Mouse (Mus musculus) neural tube, embryonic 13.5 days (tissue): ENCODE measurements around the gene Commd1. TPM values are rescaled to one million over a fixed set of nuclear protein-coding genes. Genes with fewer than 3 reads are reported as not detected.

Experiments used
- ATAC-seq: fragments of 200-750 bp; cut with Nextera tagmentation; 2 replicates; pipeline ENCODE4 v1.8.0; 2017; ENCODE audit warnings: low read depth, mild to moderate bottlenecking, moderate TSS enrichment, moderate library complexity
- H3K27ac ChIP-seq: fragments of 300-500 bp; sonication (generic); replicated peaks from 2 replicates; pipeline ENCODE4 v1.5.1; 2015; ENCODE audit warnings: moderate library complexity, mild to moderate bottlenecking, inconsistent platforms
- H3K27me3 ChIP-seq: fragments of 300-500 bp; sonication (generic); 2 replicates; pipeline ENCODE4 v1.6.1; 2015; ENCODE audit warnings: mild to moderate bottlenecking, inconsistent platforms
- H3K36me3 ChIP-seq: fragments of 300-500 bp; sonication (generic); 2 replicates; pipeline ENCODE4 v1.6.1; 2015; ENCODE audit warnings: mild to moderate bottlenecking, inconsistent platforms
- H3K4me1 ChIP-seq: fragments of 300-500 bp; sonication (generic); replicated peaks from 2 replicates; pipeline ENCODE4 v1.6.1; 2015; ENCODE audit warnings: inconsistent platforms
- H3K4me2 ChIP-seq: fragments of 300-500 bp; sonication (generic); 2 replicates; pipeline ENCODE4 v1.6.1; 2015; ENCODE audit warnings: inconsistent platforms, mild to moderate bottlenecking, moderate library complexity
- H3K4me3 ChIP-seq: fragments of 300-500 bp; sonication (generic); 2 replicates; pipeline ENCODE4 v1.5.1; 2015; ENCODE audit warnings: mild to moderate bottlenecking, inconsistent platforms
- H3K9ac ChIP-seq: fragments of 300-500 bp; sonication (generic); 2 replicates; pipeline ENCODE4 v1.6.1; 2015; ENCODE audit warnings: moderate library complexity, mild to moderate bottlenecking, inconsistent platforms
- H3K9me3 ChIP-seq: fragments of 300-500 bp; sonication (generic); 2 replicates; pipeline ENCODE4 v1.6.1; 2016; ENCODE audit warnings: inconsistent platforms
- WGBS: fragments of 180-500 bp; shearing (Covaris S2); methylation state at CpG from one replicate; pipeline ENCODE4 v1.1.7; 2015; 5-methylcytosine and 5-hydroxymethylcytosine counted together
- polyA plus RNA-seq: library from polyadenylated mRNA; unstranded; fragments of >200 nt; fragmentation: Nextera tagmentation; extraction: Ambion mirVana; gene quantifications from 2 replicates; pipeline ENCODE4 v1.2.1, GENCODE M21; 2015

The Commd1 gene
- polyA plus RNA-seq, 1 experiment from 2014 or later, result 302 TPM

- Histone ChIP-seq H3K27ac (no peak overlapping the region), H3K4me2 (no peak overlapping the region), H3K4me3 (no peak overlapping the region), H3K9ac (no peak overlapping the region), H3K27me3 (no peaks in the 10 kb centered on the region), H3K36me3 (no peaks in the 10 kb centered on the region), H3K4me1 (peaks cover 32% of the 10 kb centered on the region), H3K9me3 (no peaks in the 10 kb centered on the region)
- 95% methylated on average over 3 of the region's 3 CpGs for WGBS
- no peak for ATAC-seq
These were observed 105.4 kb downstream of the Commd1 start for GRCm38 (mm10) chr11:22876680-22877330.

DNA sequence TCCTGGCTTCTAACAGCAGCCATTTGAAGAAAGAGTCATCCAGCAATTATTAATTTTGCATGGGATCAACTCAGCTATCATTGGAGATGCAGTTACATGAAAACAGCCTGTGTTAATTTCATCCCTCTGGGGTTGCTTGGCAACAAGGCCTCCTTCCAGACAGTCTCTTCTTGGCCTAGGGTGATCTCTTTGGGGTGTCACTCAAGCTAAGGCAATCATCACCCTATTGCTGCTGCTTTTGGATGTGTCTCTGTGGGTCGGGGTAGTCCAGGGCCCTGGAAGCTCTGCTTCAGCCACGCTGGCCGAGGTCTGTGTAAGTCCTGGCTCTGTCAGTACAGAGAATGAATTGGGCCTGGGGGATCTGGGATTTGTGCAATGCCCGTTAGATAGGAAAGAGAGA, 106.9 kb downstream of the Commd1 start:
- Histone ChIP-seq H3K27me3 (no peaks in the 10 kb centered on the region), H3K9me3 (no peaks in the 10 kb centered on the region), H3K9ac (no peak overlapping the region), H3K4me3 (no peak overlapping the region), H3K4me2 (no peak overlapping the region), H3K36me3 (no peaks in the 10 kb centered on the region), H3K27ac (peak overlapping the region; percentile 70), H3K4me1 (peaks cover 32% of the 10 kb centered on the region)
- peak; percentile 72 for ATAC-seq
- WGBS, result 50% methylated on average over 4 of the region's 4 CpGs

GRCm38 (mm10) chr11:22874747-22875146, 107.4 kb downstream of the Commd1 start:
- Histone ChIP-seq H3K36me3 (no peaks in the 10 kb centered on the region), H3K9me3 (no peaks in the 10 kb centered on the region), H3K4me3 (no peak overlapping the region), H3K27ac (peak overlapping the region; percentile 70), H3K4me1 (peaks cover 32% of the 10 kb centered on the region), H3K9ac (no peak overlapping the region), H3K27me3 (no peaks in the 10 kb centered on the region), H3K4me2 (no peak overlapping the region)
- no peak for ATAC-seq
- 54% methylated on average over 6 of the region's 6 CpGs for WGBS

DNA sequence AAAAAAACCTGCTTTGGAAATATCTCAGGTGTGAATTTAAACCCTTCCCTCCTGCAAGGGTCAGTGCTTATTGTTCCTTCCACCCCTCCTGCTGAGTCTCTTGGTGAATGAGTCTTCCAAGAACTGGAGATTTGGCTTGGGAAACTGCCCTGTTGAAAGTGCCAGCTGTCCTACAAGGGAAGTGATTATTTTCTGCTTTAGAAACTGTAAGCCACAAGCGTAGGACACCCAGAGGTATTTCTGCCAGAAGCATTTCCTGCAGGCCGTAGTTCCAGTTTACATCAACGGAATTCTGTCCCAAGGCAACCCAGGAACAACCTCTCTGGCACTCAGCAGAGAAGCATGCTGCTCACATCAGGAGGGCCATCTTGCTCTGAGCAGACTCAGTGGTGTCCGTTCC, 108.8 kb downstream of the Commd1 start:
- Histone ChIP-seq H3K4me3 (no peak overlapping the region), H3K36me3 (no peaks in the 10 kb centered on the region), H3K9ac (no peak overlapping the region), H3K27ac (peak overlapping the region; percentile 6; the same call in 1 of the 2 replicates), H3K4me2 (no peak overlapping the region), H3K4me1 (peaks cover 32% of the 10 kb centered on the region), H3K27me3 (no peaks in the 10 kb centered on the region), H3K9me3 (no peaks in the 10 kb centered on the region)
- ATAC-seq, result no peak
- WGBS, result 51% methylated on average over 4 of the region's 4 CpGs

- Histone ChIP-seq H3K4me1 (peaks cover 32% of the 10 kb centered on the region), H3K27ac (no peak overlapping the region), H3K4me2 (no peak overlapping the region), H3K27me3 (no peaks in the 10 kb centered on the region), H3K9me3 (no peaks in the 10 kb centered on the region), H3K36me3 (no peaks in the 10 kb centered on the region), H3K4me3 (no peak overlapping the region), H3K9ac (no peak overlapping the region)
- 50% methylated on average over 4 of the region's 4 CpGs for WGBS
- no peak for ATAC-seq
These were observed 109.9 kb downstream of the Commd1 start for GRCm38 (mm10) chr11:22872307-22872680.

DNA sequence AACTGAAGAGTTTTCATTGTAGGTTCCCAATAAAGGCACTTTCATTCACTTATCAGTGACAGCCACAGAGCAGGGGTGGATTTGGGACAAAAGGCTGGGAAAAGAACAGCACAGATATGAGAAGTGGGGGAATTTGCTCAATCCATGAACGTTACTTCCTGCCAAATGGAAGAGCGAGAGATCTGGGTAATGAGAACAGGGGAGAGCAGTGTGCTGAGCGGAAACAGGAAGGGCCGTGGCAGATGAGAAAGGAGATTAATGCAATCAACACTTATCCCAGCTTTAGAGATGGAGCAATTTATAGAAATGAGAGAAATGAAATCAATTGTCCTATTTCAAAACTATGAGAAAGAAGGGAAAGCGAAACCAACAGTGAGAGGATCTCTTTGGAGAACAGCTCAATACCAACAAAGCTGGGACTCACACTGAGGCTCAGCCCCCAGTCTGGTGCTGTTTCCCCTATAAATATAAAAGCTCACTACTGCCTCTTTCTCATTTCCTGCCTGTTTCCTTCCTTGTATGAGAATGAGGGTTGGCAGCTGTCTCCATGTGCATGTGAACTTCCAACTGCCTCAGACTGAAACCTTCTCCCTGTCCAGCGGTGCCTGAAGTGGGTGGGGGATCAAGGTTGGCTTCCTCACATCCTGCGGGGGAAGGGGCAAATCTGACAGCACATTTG, 110.4 kb downstream of the Commd1 start:
- Histone ChIP-seq H3K4me1 (peaks cover 32% of the 10 kb centered on the region), H3K9me3 (no peaks in the 10 kb centered on the region), H3K4me2 (no peak overlapping the region), H3K27ac (no peak overlapping the region), H3K27me3 (no peaks in the 10 kb centered on the region), H3K9ac (no peak overlapping the region), H3K4me3 (no peak overlapping the region), H3K36me3 (no peaks in the 10 kb centered on the region)
- 76% methylated on average over 7 of the region's 7 CpGs for WGBS
- ATAC-seq, result no peak

- H3K4me2 ChIP-seq, result no peak overlapping the region
- H3K4me1 ChIP-seq, result peaks cover 21% of the 10 kb centered on the region; the same call in 1 of the 2 replicates
- no peaks in the 10 kb centered on the region for H3K9me3 ChIP-seq
- no peak overlapping the region for H3K4me3 ChIP-seq
- H3K36me3 ChIP-seq, result no peaks in the 10 kb centered on the region
- H3K9ac ChIP-seq, result no peak overlapping the region
- no peak for ATAC-seq
- WGBS, result 91% methylated on average over 8 of the region's 8 CpGs
- H3K27me3 ChIP-seq, result peaks cover 11% of the 10 kb centered on the region; the same call in 1 of the 2 replicates
- H3K27ac ChIP-seq, result no peak overlapping the region
These were observed 113.6 kb downstream of the Commd1 start for GRCm38 (mm10) chr11:22868582-22868981.

- Histone ChIP-seq H3K9me3 (no peaks in the 10 kb centered on the region), H3K4me1 (peaks cover 18% of the 10 kb centered on the region; the same call in 1 of the 2 replicates), H3K27ac (no peak overlapping the region), H3K36me3 (no peaks in the 10 kb centered on the region), H3K9ac (no peak overlapping the region), H3K27me3 (peaks cover 17% of the 10 kb centered on the region), H3K4me2 (no peak overlapping the region), H3K4me3 (no peak overlapping the region)
- ATAC-seq, result no peak
- 93% methylated on average over 5 of the region's 5 CpGs for WGBS
These were observed 114.5 kb downstream of the Commd1 start for GRCm38 (mm10) chr11:22867691-22868090.

GRCm38 (mm10) chr11:22865635-22866246, 116.4 kb downstream of the Commd1 start:
- no peak overlapping the region for H3K27ac ChIP-seq
- no peaks in the 10 kb centered on the region for H3K36me3 ChIP-seq
- 88% methylated on average over 7 of the region's 7 CpGs for WGBS
- peaks cover 35% of the 10 kb centered on the region for H3K27me3 ChIP-seq
- ATAC-seq, result no peak
- H3K9me3 ChIP-seq, result no peaks in the 10 kb centered on the region
- H3K4me1 ChIP-seq, result peaks cover 11% of the 10 kb centered on the region; the same call in 1 of the 2 replicates
- H3K4me3 ChIP-seq, result no peak overlapping the region
- H3K4me2 ChIP-seq, result no peak overlapping the region
- H3K9ac ChIP-seq, result no peak overlapping the region

GRCm38 (mm10) chr11:22864305-22865060, 117.7 kb downstream of the Commd1 start:
- Histone ChIP-seq H3K4me2 (no peak overlapping the region), H3K27me3 (peaks cover 47% of the 10 kb centered on the region), H3K9ac (no peak overlapping the region)

GRCm38 (mm10) chr11:22863581-22863980, 118.6 kb downstream of the Commd1 start:
- H3K27me3 ChIP-seq, result peaks cover 56% of the 10 kb centered on the region

More at GRCm38 (mm10) chr11:22864305-22865060, 117.7 kb downstream of the Commd1 start:
- Histone ChIP-seq H3K9me3 (no peaks in the 10 kb centered on the region), H3K4me3 (no peak overlapping the region), H3K36me3 (no peaks in the 10 kb centered on the region), H3K4me1 (peaks cover 20% of the 10 kb centered on the region), H3K27ac (peak overlapping the region; percentile 47; the same call in 1 of the 2 replicates)
- 42% methylated on average over 8 of the region's 8 CpGs for WGBS
- 0 out of 2 replicates have a peak, but pooled peaks have one; percentile 22 for ATAC-seq

DNA sequence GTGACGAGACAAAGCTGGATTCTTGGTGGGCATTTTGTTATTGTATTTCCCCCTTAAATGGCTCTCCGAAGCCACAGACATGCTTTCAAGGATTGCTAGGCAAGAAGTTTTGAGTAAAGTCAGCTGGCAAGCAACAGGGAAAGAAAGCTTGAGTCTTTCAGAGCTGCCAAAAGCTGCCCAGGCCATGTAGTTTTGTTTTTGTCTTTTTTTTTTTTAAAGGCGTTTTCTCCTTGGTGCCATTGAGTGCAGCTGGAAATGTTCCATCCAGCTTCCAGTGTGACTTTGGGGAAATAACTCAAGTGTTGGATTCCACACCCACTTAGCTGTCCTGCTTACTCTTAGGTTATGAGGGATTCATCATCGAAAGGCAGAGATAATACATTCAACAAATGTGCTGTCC, 120.9 kb downstream of the Commd1 start:
- no peak for ATAC-seq
- H3K27me3 ChIP-seq, result peaks cover 78% of the 10 kb centered on the region
- H3K4me1 ChIP-seq, result peaks cover 36% of the 10 kb centered on the region
- H3K4me2 ChIP-seq, result no peak overlapping the region
- no peak overlapping the region for H3K27ac ChIP-seq
- H3K36me3 ChIP-seq, result no peaks in the 10 kb centered on the region
- H3K9ac ChIP-seq, result no peak overlapping the region
- no peak overlapping the region for H3K4me3 ChIP-seq
- H3K9me3 ChIP-seq, result no peaks in the 10 kb centered on the region
- 58% methylated on average over 4 of the region's 4 CpGs for WGBS

More at GRCm38 (mm10) chr11:22863581-22863980, 118.6 kb downstream of the Commd1 start:
- no peak overlapping the region for H3K9ac ChIP-seq
- no peak overlapping the region for H3K27ac ChIP-seq
- WGBS, result 38% methylated on average over 4 of the region's 4 CpGs
- H3K4me1 ChIP-seq, result peaks cover 27% of the 10 kb centered on the region
- H3K36me3 ChIP-seq, result no peaks in the 10 kb centered on the region
- no peak for ATAC-seq
- no peaks in the 10 kb centered on the region for H3K9me3 ChIP-seq
- no peak overlapping the region for H3K4me2 ChIP-seq
- no peak overlapping the region for H3K4me3 ChIP-seq
